Mouse (Mus musculus) lung, postnatal 0 days (tissue): ENCODE data around the gene Fnbp1l.

Source experiments
- CTCF ChIP-seq: IDR thresholded peaks from 2 replicates; pipeline ENCODE4 v1.5.1; 2016; ENCODE audit warnings: antibody characterized with exemption, mild to moderate bottlenecking
- EP300 ChIP-seq: IDR thresholded peaks from 2 replicates; pipeline ENCODE4 v1.6.1; 2016; ENCODE audit warnings: antibody characterized with exemption, mild to moderate bottlenecking, control low read depth

DNA sequence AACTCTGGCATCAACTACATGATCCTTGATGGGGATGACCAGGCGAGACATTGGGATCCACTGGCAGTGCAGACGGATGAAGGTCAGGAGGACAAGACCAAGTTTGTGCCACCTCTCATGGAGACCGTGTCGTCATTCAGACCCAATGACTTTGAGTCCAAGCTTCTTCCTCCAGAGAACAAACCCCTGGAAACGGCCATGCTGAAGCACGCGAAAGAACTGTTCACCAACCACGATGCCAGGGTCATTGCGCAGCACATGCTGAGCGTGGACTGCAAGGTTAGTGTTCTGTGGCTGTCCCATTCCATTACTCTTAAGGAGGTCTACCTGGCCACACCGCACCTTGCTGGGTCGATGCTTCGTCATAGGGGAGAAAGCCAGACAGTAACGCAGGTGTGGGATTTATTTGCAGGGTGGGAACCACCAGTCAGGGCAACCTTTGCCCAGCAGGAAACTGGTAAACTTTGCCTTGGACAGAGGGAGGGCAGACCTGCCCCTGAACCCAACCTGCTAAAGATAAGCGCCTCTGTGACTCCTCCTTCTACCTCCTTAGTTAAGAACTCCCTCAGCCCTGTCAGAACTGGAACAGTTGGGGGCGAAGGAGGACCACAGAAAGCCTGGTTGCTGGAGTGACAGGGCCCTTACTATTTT lies 106.7 kb downstream of the Fnbp1l start:
- TF ChIP-seq EP300 (no peak), CTCF (no peak)
